Mouse (Mus musculus) cerebellum, adult 9-11 months (tissue): ENCODE results near the gene Slamf1.
A peak's percentile ranks its signal among the peaks of the same experiment; 100 is the strongest.
"Not testable (repeated sequence)": the region's sequence is repeated elsewhere in the genome, so short reads cannot be mapped to it uniquely, and the experiment has no call there.

ENCODE experiments used
- DNase-seq: peaks from one replicate; pipeline ENCODE4 v3.0.0; 2022

The Slamf1 gene

DNA sequence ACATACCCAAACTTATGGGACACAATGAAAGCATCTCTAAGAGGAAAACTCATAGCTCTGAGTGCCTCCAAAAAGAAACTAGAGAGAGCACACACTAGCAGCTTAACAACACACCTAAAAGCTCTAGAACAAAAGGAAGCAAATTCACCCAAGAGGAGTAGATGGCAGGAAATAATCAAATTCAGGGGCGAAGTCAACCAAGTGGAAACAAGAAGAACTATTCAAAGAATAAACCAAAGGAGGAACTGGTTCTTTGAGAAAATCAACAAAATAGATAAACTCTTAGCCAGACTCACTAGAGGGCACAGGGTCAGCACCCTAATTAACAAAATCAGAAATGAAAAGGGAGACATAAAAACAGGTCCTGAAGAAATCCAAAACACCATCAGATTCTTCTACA is 44.1 kb downstream of the Slamf1 start:
- DNase-seq, result not testable (repeated sequence)

DNA sequence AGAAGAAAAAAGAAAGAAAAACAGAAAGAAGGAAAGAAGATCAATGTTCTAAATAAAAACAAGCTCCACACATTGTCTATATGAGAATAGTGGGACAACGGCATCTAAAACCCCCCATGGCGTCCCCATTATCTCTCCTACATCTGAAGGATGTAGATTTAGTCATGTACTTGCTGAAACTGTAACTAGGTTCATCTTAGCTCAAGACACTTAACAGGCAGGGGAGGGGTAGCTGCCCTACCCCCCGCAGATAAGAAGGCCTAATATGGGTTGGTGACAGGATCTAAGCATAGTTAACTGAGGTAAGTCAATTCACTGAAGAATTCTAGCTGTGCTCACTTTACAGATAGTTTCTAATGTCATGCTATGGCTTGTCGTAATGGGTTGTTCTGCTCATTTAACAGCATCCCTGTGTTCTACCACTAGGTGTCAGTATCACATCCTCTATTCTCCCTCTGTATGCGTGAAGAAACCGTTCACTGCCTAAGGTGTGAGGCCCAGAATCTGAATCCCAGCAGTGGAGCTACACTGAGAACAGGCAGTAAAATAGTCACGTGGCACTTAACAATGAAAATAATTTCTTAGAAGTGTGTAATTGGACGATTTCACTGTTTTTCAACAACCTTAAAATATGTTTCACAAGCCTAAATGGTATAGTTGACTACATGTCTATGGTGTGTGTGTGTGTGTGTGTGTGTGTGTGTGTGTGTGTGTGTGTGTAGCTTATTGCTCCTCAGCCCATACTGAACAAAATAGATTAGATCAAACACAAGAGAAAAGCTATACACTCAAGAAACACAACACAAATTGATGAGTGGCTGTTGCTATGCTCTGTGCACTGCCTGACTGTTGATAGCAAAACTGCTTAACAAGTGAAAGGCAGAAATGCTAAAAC is 48.9 kb downstream of the Slamf1 start:
- peak; percentile 4 for DNase-seq

DNA sequence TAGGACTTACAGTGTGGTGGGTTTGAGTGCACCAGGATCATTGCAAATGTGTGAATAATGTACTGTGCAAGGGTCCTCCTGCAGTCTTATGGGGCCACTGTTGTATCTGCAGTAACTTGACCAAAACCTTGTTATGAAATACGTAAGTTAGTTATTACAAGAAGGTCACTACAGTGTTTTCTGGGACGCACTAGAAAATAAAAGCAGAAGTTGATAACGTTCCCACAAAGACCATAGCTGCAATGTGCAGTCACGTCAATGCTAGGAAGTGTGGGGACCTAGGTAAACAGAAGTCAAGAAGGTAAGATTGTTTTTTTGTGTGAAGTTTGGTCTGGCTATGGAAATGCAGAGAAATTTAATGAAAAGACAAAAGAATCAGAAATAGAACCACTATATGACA is 50.1 kb downstream of the Slamf1 start:
- no peak for DNase-seq

DNA sequence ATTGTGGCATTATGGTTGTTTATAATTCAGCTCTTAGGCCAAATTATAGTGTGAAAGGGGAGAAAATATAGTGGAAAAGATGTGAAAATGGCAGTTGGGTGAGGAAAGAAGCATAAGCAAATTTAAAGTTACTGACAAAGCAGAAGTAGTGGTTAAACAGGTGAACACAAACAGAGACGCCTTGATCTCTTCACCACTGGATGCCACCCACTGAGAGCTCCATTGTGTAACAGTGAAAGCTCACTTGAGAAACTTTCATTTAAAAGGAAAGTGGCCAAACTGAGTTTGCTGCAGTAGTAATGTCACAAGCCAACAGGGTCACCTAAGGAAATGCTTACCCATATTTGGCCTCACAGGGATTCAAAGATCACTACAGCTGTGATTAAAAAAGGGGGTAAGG is 54.4 kb downstream of the Slamf1 start:
- no peak for DNase-seq

DNA sequence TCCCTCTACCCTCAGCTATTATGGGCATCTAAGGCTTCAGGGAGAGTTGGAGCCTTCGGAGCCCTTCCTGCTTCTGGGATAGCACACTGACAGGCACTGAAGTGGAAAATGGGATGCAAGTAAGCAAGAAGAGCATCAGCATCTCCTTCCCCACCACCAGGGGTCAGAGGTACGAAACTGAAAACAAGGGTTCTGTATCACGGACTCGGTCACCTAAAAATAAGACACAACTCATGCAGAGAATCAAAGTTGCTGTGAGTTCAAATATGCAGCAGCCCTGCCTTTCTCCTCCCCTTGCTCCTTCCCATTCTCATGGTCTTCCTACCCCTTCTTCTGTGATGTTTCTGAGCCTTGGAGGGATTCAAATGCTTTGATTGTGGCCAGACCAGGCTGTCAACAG is 58.5 kb downstream of the Slamf1 start:
- DNase-seq, result no peak

DNA sequence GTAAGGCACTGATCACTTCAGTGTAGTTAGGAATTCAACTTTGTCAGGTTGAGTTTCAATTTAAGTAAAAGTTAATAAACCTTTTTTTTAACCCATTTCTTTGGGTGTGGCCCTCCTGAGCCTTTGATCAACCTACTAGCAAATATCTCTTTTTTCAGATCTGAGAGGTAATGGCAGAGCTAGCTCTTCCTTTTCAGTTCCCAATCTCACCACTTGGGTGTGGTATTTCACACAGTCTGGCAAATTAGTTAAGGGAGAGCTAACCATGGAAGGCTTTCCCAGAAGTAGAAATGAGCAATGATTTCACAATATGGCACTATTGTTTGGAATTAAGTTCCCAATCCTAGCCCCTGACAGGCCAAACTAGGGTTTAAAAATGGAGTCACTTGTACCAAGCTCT is 59.2 kb downstream of the Slamf1 start:
- no peak for DNase-seq

DNA sequence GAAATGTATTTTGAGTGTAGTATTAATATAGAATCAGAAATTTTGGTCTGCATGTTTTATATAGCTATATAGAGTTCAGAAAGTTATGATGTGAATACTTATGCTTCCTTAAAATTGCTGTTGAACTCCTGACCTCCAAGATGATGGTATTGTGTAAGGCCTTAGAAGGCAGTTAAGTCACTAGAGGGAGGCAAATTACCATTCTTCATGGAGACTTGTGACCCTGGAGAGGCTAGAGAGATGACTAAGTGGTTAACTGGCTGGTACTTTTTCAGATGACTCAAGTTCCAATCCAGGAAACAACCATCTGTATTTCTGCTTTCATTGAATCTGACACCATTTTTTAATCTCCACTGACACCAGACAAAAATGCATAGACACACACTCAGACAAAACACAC is 60.7 kb downstream of the Slamf1 start:
- DNase-seq, result no peak

DNA sequence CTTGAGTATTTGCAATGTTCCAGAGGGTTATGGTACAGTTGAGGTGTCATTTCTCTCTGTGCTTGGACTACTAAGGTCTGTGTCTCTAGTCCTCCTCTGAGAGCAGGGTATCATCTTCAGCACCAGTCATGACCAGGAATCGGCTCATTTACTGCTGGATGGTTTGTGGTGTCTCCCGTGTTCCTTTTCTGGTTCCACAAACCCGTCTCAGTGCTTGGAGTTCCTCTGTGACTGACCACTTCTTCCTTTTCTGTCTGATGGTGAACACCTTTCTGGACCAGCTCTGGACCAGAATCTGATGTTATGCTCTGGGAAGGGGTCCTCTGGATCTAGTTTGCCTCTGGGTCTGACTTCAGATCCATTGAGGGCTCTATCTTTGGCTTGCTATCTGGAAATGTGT is 72.6 kb downstream of the Slamf1 start, which contains the start of gene Cd84:
Gene Cd84, plus strand, starts transcription at position 210 of the 400 bp plus-strand sequence.
- no peak for DNase-seq

DNA sequence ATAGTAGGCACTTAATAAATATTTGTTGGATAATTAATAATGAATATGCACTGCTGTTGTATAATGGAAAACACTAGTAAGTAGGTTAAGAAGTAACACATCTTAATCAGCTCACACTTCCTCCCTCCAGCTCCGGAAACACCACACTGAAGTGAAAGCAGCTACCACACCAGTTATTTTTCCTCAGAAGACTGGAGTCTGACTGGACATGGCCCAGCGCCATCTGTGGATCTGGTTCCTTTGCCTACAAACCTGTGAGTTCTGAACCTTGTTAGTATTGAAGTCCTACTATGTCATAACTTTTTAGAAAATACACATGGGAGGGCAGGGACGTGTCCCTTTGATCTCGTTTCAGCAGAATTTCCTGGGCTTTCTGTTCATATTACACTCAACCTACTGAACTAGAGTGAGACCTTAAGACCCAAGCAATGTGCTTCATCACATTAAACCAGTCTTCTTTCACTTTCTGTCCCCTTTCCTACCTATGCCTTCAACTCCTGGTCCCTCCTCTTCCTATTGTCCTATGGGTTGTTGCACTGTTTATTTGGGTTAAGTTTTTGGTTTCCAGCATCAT is 73.6 kb downstream of the Slamf1 start:
- no peak for DNase-seq

DNA sequence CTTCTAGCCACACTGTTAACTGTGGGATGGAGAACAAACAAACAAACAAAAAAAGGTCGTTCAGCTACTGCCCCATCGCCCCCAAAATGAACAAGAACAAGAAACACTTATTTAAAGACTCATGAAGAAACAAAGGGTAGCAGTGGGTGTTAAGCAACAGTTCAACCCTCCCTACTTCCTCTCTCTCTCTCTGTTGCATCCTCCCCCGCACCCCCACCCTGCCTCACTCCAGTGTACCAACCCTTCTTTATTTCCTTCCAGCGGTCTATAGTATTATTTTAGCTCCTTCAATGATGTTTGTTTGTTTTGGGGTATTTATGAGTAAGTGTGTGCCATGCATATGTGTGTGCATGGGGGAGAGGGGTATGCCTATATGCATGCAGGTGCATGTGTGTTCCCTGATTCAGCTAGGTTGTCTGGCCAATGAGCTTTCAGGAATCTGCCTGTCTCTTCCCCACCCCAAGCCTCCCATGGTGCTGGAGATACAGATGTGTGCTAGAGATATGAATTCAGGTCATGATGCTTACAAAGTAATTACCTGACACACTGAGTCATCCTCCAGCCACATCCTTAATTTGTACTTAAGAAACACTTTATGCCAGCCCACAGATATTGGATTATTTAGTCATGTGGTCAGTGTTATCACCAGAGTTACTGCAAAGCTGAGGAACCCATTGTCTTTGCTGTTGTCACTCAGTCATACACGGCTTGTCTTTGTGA is 78.3 kb downstream of the Slamf1 start:
- DNase-seq, result no peak

DNA sequence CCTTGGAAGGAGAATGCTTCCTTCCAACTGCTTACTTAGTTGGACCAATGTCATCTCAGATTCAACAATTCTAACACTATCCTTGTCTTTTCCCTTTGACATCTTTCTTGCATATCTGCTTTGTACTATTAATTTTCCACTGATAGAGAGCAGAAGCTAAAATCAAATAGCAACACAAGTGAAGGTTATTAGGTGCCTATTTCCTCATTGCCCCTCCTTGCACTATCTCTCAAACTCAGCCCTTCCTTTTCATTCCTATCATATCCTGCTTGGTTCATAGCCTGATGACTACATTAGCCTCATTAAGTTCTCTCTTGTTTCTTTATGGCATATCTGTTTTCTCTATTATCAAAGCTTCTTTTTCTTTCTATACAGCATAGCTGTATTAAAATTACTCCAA is 81.3 kb downstream of the Slamf1 start:
- DNase-seq, result no peak

DNA sequence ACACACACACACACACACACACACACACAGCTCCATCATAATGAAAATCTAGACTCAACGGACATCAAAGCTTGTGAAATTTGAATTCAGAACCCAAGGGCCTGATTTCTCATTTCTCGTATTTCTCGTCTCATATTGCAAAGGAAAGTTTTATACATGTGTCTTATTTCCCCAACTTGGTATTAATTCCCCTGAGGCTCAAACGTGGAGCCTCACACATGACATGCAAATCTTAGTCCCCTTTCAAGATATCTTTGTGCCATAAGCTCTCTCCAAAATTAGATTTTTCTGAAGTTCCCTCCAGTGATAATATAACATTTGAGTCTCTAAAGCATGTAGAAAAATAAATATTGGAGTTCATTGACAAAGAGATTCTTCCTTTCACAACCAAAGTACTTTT is 81.8 kb downstream of the Slamf1 start:
- DNase-seq, result no peak

DNA sequence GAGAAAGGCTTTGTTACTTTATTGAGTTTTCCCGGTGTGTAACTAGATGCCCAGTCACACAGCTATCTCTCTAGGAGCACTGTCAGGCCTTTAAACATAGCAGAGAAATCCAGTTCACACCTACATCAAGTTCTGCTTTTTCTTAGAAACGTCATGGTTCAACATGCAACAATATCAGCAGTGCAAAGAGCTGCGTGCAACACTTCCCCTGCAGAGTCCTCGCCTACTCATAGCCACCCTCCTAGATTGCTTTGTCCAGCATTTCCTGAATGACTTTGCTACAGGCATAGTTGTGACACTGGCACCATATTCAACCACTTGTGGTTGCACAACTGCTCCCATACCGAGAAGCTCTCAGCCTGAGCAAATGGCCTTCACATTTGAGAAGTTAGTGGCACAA is 82.5 kb downstream of the Slamf1 start:
- DNase-seq, result no peak
